Comparison of ENCODE assay signal across 7 mouse cellular contexts in genomic region chr11:4440978-4441377, GRCm38 (mm10). TPM values are rescaled to one million over a fixed set of nuclear protein-coding genes. Genes with fewer than 3 reads are reported as not detected.
DNase-seq lines count a peak whose midpoint lies in the region; ATAC-seq and TF ChIP-seq lines count a peak whose summit lies in the region.

Gene Hormad2 (minus strand): TSS chr11:4441105.

- peak within 1 kb of the TSS; percentile 35; the same call in 1 of the 2 replicates for H3K4me2 ChIP-seq in lung, embryonic 14.5 days
- peak within 1 kb of the TSS; percentile 52 for H3K4me2 ChIP-seq in liver, embryonic 13.5 days

- no peak within 1 kb of the TSS for H3K27ac ChIP-seq in lung, embryonic 14.5 days (ENCODE audit: low read depth)
- no peak within 1 kb of the TSS for H3K27ac ChIP-seq in liver, embryonic 13.5 days

- H3K4me3 ChIP-seq in lung, embryonic 14.5 days (ENCODE audit: low read depth, low read length) = no peak within 1 kb of the TSS
- no peak within 1 kb of the TSS for H3K4me3 ChIP-seq in lung, adult 2 months (replicated peaks; ENCODE audit: extremely low read depth, low read depth, low read length)
- H3K4me3 ChIP-seq in liver, embryonic 13.5 days (replicated peaks) = peak within 1 kb of the TSS; percentile 36

- TF ChIP-seq CTCF in lung, embryonic 14.5 days (IDR thresholded peaks at IDR 0.05; ENCODE audit: low read depth) = no peak
- no peak for TF ChIP-seq CTCF in lung, adult 2 months (IDR thresholded peaks at IDR 0.05; ENCODE audit: insufficient read depth, low read length)

- peak; percentile 19 for DNase-seq in lung, embryonic 14.5 days
- no peak for DNase-seq in lung, adult 2 months
- peak; percentile 26 for DNase-seq in embryo, embryonic 9.5 days (ENCODE audit: extremely low spot score)
- peak; percentile 70 for DNase-seq in liver, embryonic 13.5 days
- DNase-seq in thymus, postnatal 25 days = peak; percentile 50
- DNase-seq in layer of hippocampus, adult 9-11 months = no peak
- no peak for DNase-seq in cerebellum, postnatal 10 days

- no peaks in the 10 kb centered on the region for H3K36me3 ChIP-seq in lung, embryonic 14.5 days (ENCODE audit: insufficient read depth)
- H3K36me3 ChIP-seq in liver, embryonic 13.5 days = no peaks in the 10 kb centered on the region

- H3K4me1 ChIP-seq in lung, embryonic 14.5 days (ENCODE audit: insufficient read depth) = no peaks in the 10 kb centered on the region
- H3K4me1 ChIP-seq in lung, adult 2 months (ENCODE audit: control insufficient read depth, insufficient read depth, low read length) = no peaks in the 10 kb centered on the region
- H3K4me1 ChIP-seq in liver, embryonic 13.5 days (replicated peaks) = peaks cover 7% of the 10 kb centered on the region

- 49% methylated on average over 19 of the region's 19 CpGs for WGBS in lung, embryonic 14.5 days
- 55% methylated on average over 19 of the region's 19 CpGs for WGBS in lung, adult 2 months
- WGBS in liver, embryonic 13.5 days (ENCODE audit: insufficient replicate concordance) = 51% methylated on average over 19 of the region's 19 CpGs

- TF ChIP-seq POLR2A in lung, adult 2 months (IDR thresholded peaks at IDR 0.05; ENCODE audit: borderline replicate concordance, extremely low read depth, low read depth, low read length) = no peak

- no peaks in the 10 kb centered on the region for H3K27me3 ChIP-seq in lung, embryonic 14.5 days (ENCODE audit: insufficient read depth, low read length)
- no peaks in the 10 kb centered on the region for H3K27me3 ChIP-seq in liver, embryonic 13.5 days

- H3K9ac ChIP-seq in lung, embryonic 14.5 days = no peak within 1 kb of the TSS
- no peak within 1 kb of the TSS for H3K9ac ChIP-seq in liver, embryonic 13.5 days

- ATAC-seq in lung, embryonic 14.5 days (ENCODE audit: insufficient read depth) = no peak
- ATAC-seq in liver, embryonic 13.5 days (ENCODE audit: low read depth) = peak; percentile 70

- H3K9me3 ChIP-seq in lung, embryonic 14.5 days (ENCODE audit: low read depth, low read length) = no peaks in the 10 kb centered on the region
- no peaks in the 10 kb centered on the region for H3K9me3 ChIP-seq in liver, embryonic 13.5 days (replicated peaks)

RNA-seq across cellular contexts. Expression of gene Hormad2, which starts in this region (rescaled TPM):
- polyA plus RNA-seq in lung, embryonic 14.5 days (2014; fragmentation: Nextera tagmentation; extraction: Ambion mirVana) = 0.09 TPM in 1 of 2 replicates, not detected in the other
- polyA plus RNA-seq in lung, adult 2 months (2012; rRNA removed) = 0.06 TPM in 1 of 2 replicates, not detected in the other
- polyA plus RNA-seq in liver, embryonic 13.5 days (2015; fragmentation: Nextera tagmentation; extraction: Ambion mirVana) = 0.68 and 0.90 TPM in 2 replicates

Comparison
In these comparisons a context has a peak if more than half of its experiments do, and no peak if none do; other contexts are left out.
1. Peak in DNase-seq and H3K4me2 ChIP-seq in lung, embryonic 14.5 days; RNA of the gene not detected or under 1 TPM.
2. Peak in DNase-seq, ATAC-seq, H3K4me3 ChIP-seq and H3K4me2 ChIP-seq in liver, embryonic 13.5 days; RNA of the gene not detected or under 1 TPM.
3. DNase-seq: peak in embryo, embryonic 9.5 days (single experiment) and thymus, postnatal 25 days (single experiment); none in lung, adult 2 months (single experiment), layer of hippocampus, adult 9-11 months (single experiment) and cerebellum, postnatal 10 days (0 of 2).